Mouse (Mus musculus): ENCODE data around the gene Krt16. TPM values are rescaled to one million over a fixed set of nuclear protein-coding genes. Genes with fewer than 3 reads are reported as not detected.

Gene Krt16
- polyA plus RNA-seq, 1 experiment from 2014 or later: 0.49 TPM

- WGBS: 19% methylated on average over 11 of the region's 11 CpGs
Observed at GRCm38 (mm10) chr11:100281596-100282544, 33.2 kb upstream of the Krt16 start.

GRCm38 (mm10) chr11:100278759-100279158 lies 30.1 kb upstream of the Krt16 start:
- no peak overlapping the region for H3K4me3 ChIP-seq (ENCODE audit: low read length)
- no peaks in the 10 kb centered on the region for H3K4me1 ChIP-seq (ENCODE audit: control insufficient read depth, insufficient read depth, low read length)
- no peak for ATAC-seq (replicated peaks; ENCODE audit: extremely low read depth, insufficient read depth, low FRiP score)
- no peaks in the 10 kb centered on the region for H3K36me3 ChIP-seq (ENCODE audit: control insufficient read depth, insufficient read depth)
- H3K9ac ChIP-seq (ENCODE audit: low read length): no peak overlapping the region
- H3K27ac ChIP-seq (ENCODE audit: low read length): no peak overlapping the region
- H3K27me3 ChIP-seq (ENCODE audit: control insufficient read depth, insufficient read depth, low read length): peaks cover 2% of the 10 kb centered on the region; the same call in 1 of the 2 replicates
- 47% methylated on average over 5 of the region's 5 CpGs for WGBS
- H3K4me2 ChIP-seq (ENCODE audit: low read depth, low read length): no peak overlapping the region
- no peaks in the 10 kb centered on the region for H3K9me3 ChIP-seq (replicated peaks; ENCODE audit: control insufficient read depth, low read length)

More at GRCm38 (mm10) chr11:100281596-100282544, 33.2 kb upstream of the Krt16 start:
- no peak overlapping the region for H3K4me2 ChIP-seq (ENCODE audit: low read depth, low read length)
- ATAC-seq (replicated peaks; ENCODE audit: extremely low read depth, insufficient read depth, low FRiP score): no peak
- H3K9me3 ChIP-seq (replicated peaks; ENCODE audit: control insufficient read depth, low read length): no peaks in the 10 kb centered on the region
- H3K4me3 ChIP-seq (ENCODE audit: low read length): no peak overlapping the region
- no peak overlapping the region for H3K9ac ChIP-seq (ENCODE audit: low read length)
- peaks cover 2% of the 10 kb centered on the region; the same call in 1 of the 2 replicates for H3K27me3 ChIP-seq (ENCODE audit: control insufficient read depth, insufficient read depth, low read length)
- H3K36me3 ChIP-seq (ENCODE audit: control insufficient read depth, insufficient read depth): no peaks in the 10 kb centered on the region
- H3K4me1 ChIP-seq (ENCODE audit: control insufficient read depth, insufficient read depth, low read length): no peaks in the 10 kb centered on the region
- no peak overlapping the region for H3K27ac ChIP-seq (ENCODE audit: low read length)

GRCm38 (mm10) chr11:100277726-100278480 lies 29.2 kb upstream of the Krt16 start:
- Histone ChIP-seq H3K9ac (ENCODE audit: low read length) (no peak overlapping the region), H3K36me3 (ENCODE audit: control insufficient read depth, insufficient read depth) (no peaks in the 10 kb centered on the region), H3K27ac (ENCODE audit: low read length) (no peak overlapping the region), H3K4me2 (ENCODE audit: low read depth, low read length) (no peak overlapping the region), H3K4me1 (ENCODE audit: control insufficient read depth, insufficient read depth, low read length) (no peaks in the 10 kb centered on the region), H3K9me3 (replicated peaks; ENCODE audit: control insufficient read depth, low read length) (no peaks in the 10 kb centered on the region), H3K27me3 (ENCODE audit: control insufficient read depth, insufficient read depth, low read length) (peaks cover 2% of the 10 kb centered on the region; the same call in 1 of the 2 replicates), H3K4me3 (ENCODE audit: low read length) (no peak overlapping the region)
- WGBS: 63% methylated on average over 15 of the region's 15 CpGs
- ATAC-seq (replicated peaks; ENCODE audit: extremely low read depth, insufficient read depth, low FRiP score): no peak

- Histone ChIP-seq H3K27ac (ENCODE audit: low read length) (no peak overlapping the region), H3K4me1 (ENCODE audit: control insufficient read depth, insufficient read depth, low read length) (0 out of 2 replicates have a peak, but pooled peaks cover 2% of the 10 kb centered on the region), H3K9ac (ENCODE audit: low read length) (no peak overlapping the region), H3K9me3 (replicated peaks; ENCODE audit: control insufficient read depth, low read length) (no peaks in the 10 kb centered on the region), H3K4me2 (ENCODE audit: low read depth, low read length) (no peak overlapping the region), H3K27me3 (ENCODE audit: control insufficient read depth, insufficient read depth, low read length) (peaks cover 2% of the 10 kb centered on the region; the same call in 1 of the 2 replicates), H3K36me3 (ENCODE audit: control insufficient read depth, insufficient read depth) (no peaks in the 10 kb centered on the region), H3K4me3 (ENCODE audit: low read length) (no peak overlapping the region)
- 49% methylated on average over 5 of the region's 5 CpGs for WGBS
- ATAC-seq (replicated peaks; ENCODE audit: extremely low read depth, insufficient read depth, low FRiP score): no peak
Observed at GRCm38 (mm10) chr11:100275466-100275865, 26.8 kb upstream of the Krt16 start.

GRCm38 (mm10) chr11:100274719-100275118 lies 26.0 kb upstream of the Krt16 start:
- H3K4me2 ChIP-seq (ENCODE audit: low read depth, low read length): no peak overlapping the region
- H3K9ac ChIP-seq (ENCODE audit: low read length): no peak overlapping the region
- no peak for ATAC-seq (replicated peaks; ENCODE audit: extremely low read depth, insufficient read depth, low FRiP score)
- no peak overlapping the region for H3K27ac ChIP-seq (ENCODE audit: low read length)
- H3K4me1 ChIP-seq (ENCODE audit: control insufficient read depth, insufficient read depth, low read length): 0 out of 2 replicates have a peak, but pooled peaks cover 2% of the 10 kb centered on the region
- WGBS: 73% methylated on average over 7 of the region's 7 CpGs
- H3K9me3 ChIP-seq (replicated peaks; ENCODE audit: control insufficient read depth, low read length): no peaks in the 10 kb centered on the region
- H3K27me3 ChIP-seq (ENCODE audit: control insufficient read depth, insufficient read depth, low read length): peaks cover 2% of the 10 kb centered on the region; the same call in 1 of the 2 replicates
- no peaks in the 10 kb centered on the region for H3K36me3 ChIP-seq (ENCODE audit: control insufficient read depth, insufficient read depth)
- H3K4me3 ChIP-seq (ENCODE audit: low read length): no peak overlapping the region

- no peak overlapping the region for H3K9ac ChIP-seq (ENCODE audit: low read length)
- H3K27ac ChIP-seq (ENCODE audit: low read length): no peak overlapping the region
- no peaks in the 10 kb centered on the region for H3K9me3 ChIP-seq (replicated peaks; ENCODE audit: control insufficient read depth, low read length)
- WGBS: 88% methylated on average over 1 of the region's 1 CpGs
- H3K4me3 ChIP-seq (ENCODE audit: low read length): no peak overlapping the region
- no peaks in the 10 kb centered on the region; the same call in 1 of the 2 replicates for H3K27me3 ChIP-seq (ENCODE audit: control insufficient read depth, insufficient read depth, low read length)
- no peaks in the 10 kb centered on the region for H3K36me3 ChIP-seq (ENCODE audit: control insufficient read depth, insufficient read depth)
- H3K4me2 ChIP-seq (ENCODE audit: low read depth, low read length): no peak overlapping the region
- no peak for ATAC-seq (replicated peaks; ENCODE audit: extremely low read depth, insufficient read depth, low FRiP score)
- 0 out of 2 replicates have a peak, but pooled peaks cover 2% of the 10 kb centered on the region for H3K4me1 ChIP-seq (ENCODE audit: control insufficient read depth, insufficient read depth, low read length)
Observed at GRCm38 (mm10) chr11:100271878-100272277, 23.2 kb upstream of the Krt16 start.

- H3K9ac ChIP-seq (ENCODE audit: low read length): no peak within 1 kb of the TSS
Observed at GRCm38 (mm10) chr11:100269821-100270332, 21.2 kb upstream of the Krt16 start, which contains the start of gene Krt42. Gene Krt42, minus strand, starts transcription at chr11:100269871.

GRCm38 (mm10) chr11:100262058-100262980 lies 13.6 kb upstream of the Krt16 start:
- no peak overlapping the region for H3K27ac ChIP-seq (ENCODE audit: low read length)
- H3K4me3 ChIP-seq (ENCODE audit: low read length): no peak overlapping the region
- no peaks in the 10 kb centered on the region for H3K4me1 ChIP-seq (ENCODE audit: control insufficient read depth, insufficient read depth, low read length)
- H3K4me2 ChIP-seq (ENCODE audit: low read depth, low read length): no peak overlapping the region
- 22% methylated on average over 13 of the region's 13 CpGs for WGBS
- H3K36me3 ChIP-seq (ENCODE audit: control insufficient read depth, insufficient read depth): no peaks in the 10 kb centered on the region
- no peaks in the 10 kb centered on the region for H3K9me3 ChIP-seq (replicated peaks; ENCODE audit: control insufficient read depth, low read length)
- peaks cover 12% of the 10 kb centered on the region for H3K27me3 ChIP-seq (ENCODE audit: control insufficient read depth, insufficient read depth, low read length)
- H3K9ac ChIP-seq (ENCODE audit: low read length): no peak overlapping the region
- ATAC-seq (replicated peaks; ENCODE audit: extremely low read depth, insufficient read depth, low FRiP score): no peak

More at GRCm38 (mm10) chr11:100269821-100270332, 21.2 kb upstream of the Krt16 start, which contains the start of gene Krt42:
- H3K27ac ChIP-seq (ENCODE audit: low read length): no peak within 1 kb of the TSS
- no peak within 1 kb of the TSS for H3K4me3 ChIP-seq (ENCODE audit: low read length)
- WGBS: 83% methylated on average over 7 of the region's 7 CpGs
- H3K36me3 ChIP-seq (ENCODE audit: control insufficient read depth, insufficient read depth): no peaks in the 10 kb centered on the region
- 0 out of 2 replicates have a peak, but pooled peaks cover 2% of the 10 kb centered on the region for H3K4me1 ChIP-seq (ENCODE audit: control insufficient read depth, insufficient read depth, low read length)
- no peak within 1 kb of the TSS for H3K4me2 ChIP-seq (ENCODE audit: low read depth, low read length)
- no peak for ATAC-seq (replicated peaks; ENCODE audit: extremely low read depth, insufficient read depth, low FRiP score)
- no peaks in the 10 kb centered on the region for H3K9me3 ChIP-seq (replicated peaks; ENCODE audit: control insufficient read depth, low read length)
- H3K27me3 ChIP-seq (ENCODE audit: control insufficient read depth, insufficient read depth, low read length): no peaks in the 10 kb centered on the region

Measured in heart, embryonic 16.5 days (tissue).